Mouse (Mus musculus): Measurements from ENCODE around the gene Slco3a1. TPM values are rescaled to one million over a fixed set of nuclear protein-coding genes. Genes with fewer than 3 reads are reported as not detected.

Slco3a1 gene
- total RNA-seq, 2 experiments from 2014 or later, result 65.6 to 66.6 TPM

GRCm38 (mm10) chr7:74529183-74529757 is 25.3 kb downstream of the Slco3a1 start:
- DNase-seq (ENCODE audit: low spot score in 2 of 2), result no peak

GRCm38 (mm10) chr7:74528182-74528581 is 26.4 kb downstream of the Slco3a1 start:
- DNase-seq (ENCODE audit: low spot score in 2 of 2), result no peak

- DNase-seq (ENCODE audit: low spot score in 2 of 2), result no peak
These were observed 26.9 kb downstream of the Slco3a1 start for GRCm38 (mm10) chr7:74527689-74528088.

GRCm38 (mm10) chr7:74526030-74526429 is 28.6 kb downstream of the Slco3a1 start:
- DNase-seq (ENCODE audit: low spot score in 2 of 2), result no peak

- DNase-seq (ENCODE audit: low spot score in 2 of 2), result no peak
These were observed 29.0 kb downstream of the Slco3a1 start for GRCm38 (mm10) chr7:74525586-74525985.

GRCm38 (mm10) chr7:74524188-74524971 is 30.2 kb downstream of the Slco3a1 start:
- no peak for DNase-seq (ENCODE audit: low spot score in 2 of 2)

- no peak for DNase-seq (ENCODE audit: low spot score in 2 of 2)
These were observed 31.5 kb downstream of the Slco3a1 start for GRCm38 (mm10) chr7:74523086-74523485.

GRCm38 (mm10) chr7:74522260-74522659 is 32.3 kb downstream of the Slco3a1 start:
- no peak for DNase-seq (ENCODE audit: low spot score in 2 of 2)

GRCm38 (mm10) chr7:74519386-74519785 is 35.2 kb downstream of the Slco3a1 start:
- no peak for DNase-seq (ENCODE audit: low spot score in 2 of 2)

GRCm38 (mm10) chr7:74518776-74519175 is 35.8 kb downstream of the Slco3a1 start:
- no peak for DNase-seq (ENCODE audit: low spot score in 2 of 2)

GRCm38 (mm10) chr7:74518255-74518654 is 36.3 kb downstream of the Slco3a1 start:
- DNase-seq (ENCODE audit: low spot score in 2 of 2), result no peak

GRCm38 (mm10) chr7:74510676-74511075 is 43.9 kb downstream of the Slco3a1 start:
- no peak for DNase-seq (ENCODE audit: low spot score in 2 of 2)

- DNase-seq (ENCODE audit: low spot score in 2 of 2), result no peak
These were observed 46.4 kb downstream of the Slco3a1 start for GRCm38 (mm10) chr7:74508205-74508604.

GRCm38 (mm10) chr7:74506856-74507255 is 47.7 kb downstream of the Slco3a1 start:
- DNase-seq (ENCODE audit: low spot score in 2 of 2), result no peak

- DNase-seq (ENCODE audit: low spot score in 2 of 2), result no peak
These were observed 48.9 kb downstream of the Slco3a1 start for GRCm38 (mm10) chr7:74505635-74506034.

GRCm38 (mm10) chr7:74501187-74501586 is 53.4 kb downstream of the Slco3a1 start:
- no peak for DNase-seq (ENCODE audit: low spot score in 2 of 2)

- DNase-seq (ENCODE audit: low spot score in 2 of 2), result no peak
These were observed 55.1 kb downstream of the Slco3a1 start for GRCm38 (mm10) chr7:74499470-74499869.

GRCm38 (mm10) chr7:74498266-74498980 is 56.2 kb downstream of the Slco3a1 start:
- DNase-seq (ENCODE audit: low spot score in 2 of 2), result no peak

- DNase-seq (ENCODE audit: low spot score in 2 of 2), result no peak
These were observed 57.4 kb downstream of the Slco3a1 start for GRCm38 (mm10) chr7:74497203-74497602.

- DNase-seq (ENCODE audit: low spot score in 2 of 2), result no peak
These were observed 59.1 kb downstream of the Slco3a1 start for GRCm38 (mm10) chr7:74495451-74495850.

- no peak for DNase-seq (ENCODE audit: low spot score in 2 of 2)
These were observed 60.8 kb downstream of the Slco3a1 start for GRCm38 (mm10) chr7:74493775-74494174.

GRCm38 (mm10) chr7:74491683-74492355 is 62.8 kb downstream of the Slco3a1 start:
- DNase-seq (ENCODE audit: low spot score in 2 of 2), result no peak

Data from layer of hippocampus, postnatal 10 days (tissue).